Mouse (Mus musculus): ENCODE measurements around the gene Tmem39a.

- TF ChIP-seq CTCF (conservative IDR thresholded peaks at IDR 0.05 in 1 of 2, IDR thresholded peaks at IDR 0.05 in 1 of 2; ENCODE audit: low read depth in 2 of 2, low read length in 2 of 2) (no peak), EP300 (IDR thresholded peaks at IDR 0.05; ENCODE audit: low read length) (no peak), BHLHE40 (IDR thresholded peaks at IDR 0.05; ENCODE audit: low read depth, low read length) (no peak), ETS1 (conservative IDR thresholded peaks at IDR 0.05; ENCODE audit: low read depth, low read length) (no peak), POLR2A (IDR thresholded peaks at IDR 0.05; ENCODE audit: low read depth, low read length) (no peak), ZC3H11A (IDR thresholded peaks at IDR 0.05; ENCODE audit: low read depth, low read length) (no peak), ELF1 (IDR thresholded peaks at IDR 0.05; ENCODE audit: low read depth, low read length) (no peak), NRF1 (IDR thresholded peaks at IDR 0.05; ENCODE audit: low read depth, low read length) (no peak), CHD1 (IDR thresholded peaks at IDR 0.05; ENCODE audit: low read depth, low read length) (no peak), SMC3 (IDR thresholded peaks at IDR 0.05; ENCODE audit: low read depth, low read length) (no peak), MAFK (IDR thresholded peaks at IDR 0.05; ENCODE audit: insufficient replicate concordance, low read length) (no peak), CHD2 (IDR thresholded peaks at IDR 0.05; ENCODE audit: low read length) (no peak), E2F4 (IDR thresholded peaks at IDR 0.05; ENCODE audit: insufficient replicate concordance, low read depth, low read length) (no peak), HCFC1 (IDR thresholded peaks at IDR 0.05; ENCODE audit: low read depth, low read length) (no peak)
These were observed 67.4 kb downstream of the Tmem39a start for GRCm38 (mm10) chr16:38625811-38626369.
